Mouse (Mus musculus): ENCODE data around the gene Ramp3.
"Not testable (repeated sequence)": the region's sequence is repeated elsewhere in the genome, so short reads cannot be mapped to it uniquely, and the experiment has no call there.

Ramp3 gene

GRCm38 (mm10) chr11:6658271-6658670 lies at the start of gene Ramp3:
TSS of gene Ramp3 (plus strand) at chr11:6658521.
- DNase-seq (ENCODE audit: low spot score in 2 of 2): peak in 1 of 2 experiments; percentile 44

GRCm38 (mm10) chr11:6615250-6616205 lies 42.8 kb upstream of the Ramp3 start:
- no peak for DNase-seq (ENCODE audit: low spot score in 2 of 2)

DNA sequence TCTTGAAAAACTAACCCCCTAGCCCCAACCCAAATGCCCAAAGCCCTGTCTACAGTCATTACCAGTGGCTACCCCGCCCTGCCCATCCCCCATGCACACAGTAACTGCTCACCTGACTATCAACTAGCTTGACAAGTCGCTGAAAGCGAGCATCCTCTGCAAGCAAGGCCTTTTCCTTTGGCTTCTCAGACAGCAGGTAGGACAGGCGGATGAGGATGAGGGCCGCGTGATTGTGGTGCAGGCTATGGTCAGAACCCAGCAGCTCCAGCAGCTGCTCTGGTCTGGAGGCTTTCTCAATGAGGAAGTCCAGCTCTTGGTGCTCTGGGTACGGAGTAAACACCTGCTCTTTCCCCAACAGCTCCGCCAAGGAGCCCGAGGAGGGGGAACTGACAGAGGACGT lies 34.6 kb upstream of the Ramp3 start:
- DNase-seq (ENCODE audit: low spot score in 2 of 2): no peak

DNA sequence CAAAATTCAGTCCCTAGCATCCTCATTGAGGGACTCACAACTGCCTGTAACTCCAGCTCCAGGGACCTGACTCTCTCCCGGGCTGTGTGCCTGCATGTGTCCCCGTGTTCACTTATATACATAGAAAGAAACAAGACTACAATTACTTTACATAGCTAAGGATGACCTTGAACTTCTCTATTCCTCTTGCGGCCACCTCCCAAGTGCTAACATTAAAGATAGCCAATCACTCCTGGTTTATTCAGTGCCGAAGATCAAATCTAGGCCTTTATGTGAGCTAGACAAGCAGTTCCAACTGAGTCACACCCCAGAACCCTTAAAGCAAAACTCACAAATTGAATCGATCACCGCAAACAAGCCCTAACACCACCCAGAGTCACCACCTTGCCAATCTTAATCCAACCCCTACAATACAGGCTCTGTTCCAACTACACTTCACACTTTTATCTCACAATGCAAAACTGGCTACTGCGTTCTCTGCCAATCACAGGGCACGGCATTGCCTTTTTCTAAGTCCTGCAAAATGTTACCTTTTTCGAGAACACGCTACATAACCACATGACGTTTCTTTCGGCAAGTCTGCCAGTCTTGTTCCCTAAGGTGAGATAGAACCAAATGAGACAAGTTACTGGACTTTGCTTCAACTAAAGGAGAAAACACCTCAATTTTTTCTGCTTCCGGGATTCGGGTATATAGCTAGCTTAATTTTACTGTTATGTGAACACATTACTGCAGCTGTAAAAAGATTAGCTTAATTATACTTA lies 33.5 kb upstream of the Ramp3 start:
- no peak for DNase-seq (ENCODE audit: low spot score in 2 of 2)

DNA sequence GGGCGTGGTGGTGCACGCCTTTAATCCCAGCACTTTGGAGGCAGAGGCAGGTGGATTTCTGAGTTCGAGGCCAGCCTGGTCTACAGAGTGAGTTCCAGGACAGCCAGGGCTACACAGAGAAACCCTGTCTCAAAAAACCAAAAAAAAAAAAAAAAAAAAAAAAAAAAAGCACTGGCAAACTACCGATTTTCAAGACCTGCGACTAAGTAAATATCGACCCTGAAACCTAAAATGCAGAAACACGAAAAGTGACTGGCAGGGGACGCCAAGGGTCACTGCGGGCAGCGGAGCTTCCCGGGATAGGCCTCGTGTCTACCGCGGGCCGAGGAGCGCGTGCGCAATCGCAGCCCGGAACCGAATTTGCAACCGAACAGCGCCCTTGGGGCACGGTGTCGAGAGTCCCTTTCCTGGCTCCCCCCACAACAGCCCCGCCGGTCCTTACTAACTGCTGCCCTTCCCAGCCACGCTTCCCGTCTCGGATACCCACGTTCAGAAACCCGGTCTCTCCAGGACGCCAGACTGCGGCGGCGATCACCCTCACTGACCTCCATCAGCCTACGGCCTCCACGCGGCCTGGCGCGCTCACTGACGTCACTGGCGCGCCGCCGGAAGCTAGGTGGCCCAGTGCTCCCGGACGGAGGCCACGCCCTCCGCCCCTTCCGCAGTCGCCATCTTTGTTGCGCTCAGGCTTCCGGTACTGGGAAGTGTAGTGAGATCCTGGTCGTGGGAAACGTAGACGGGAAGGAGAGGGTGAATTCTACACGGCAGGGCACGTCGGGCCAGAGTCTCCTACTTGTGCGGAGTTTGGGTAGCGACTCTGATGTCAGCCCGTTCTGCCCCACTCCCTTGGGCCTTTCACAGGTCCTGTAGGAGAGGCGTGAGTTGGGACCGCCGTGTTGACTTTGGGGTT lies 32.6 kb upstream of the Ramp3 start, which contains the start of gene Tbrg4:
Tbrg4 (minus strand) TSS at position 590 of the 910 bp plus-strand sequence.
- peak; percentile 78 to 94 for DNase-seq (ENCODE audit: low spot score in 2 of 2)

- peak in 1 of 2 experiments; percentile 12 for DNase-seq (ENCODE audit: low spot score in 2 of 2)
Observed at GRCm38 (mm10) chr11:6626388-6626772, 31.9 kb upstream of the Ramp3 start.

DNA sequence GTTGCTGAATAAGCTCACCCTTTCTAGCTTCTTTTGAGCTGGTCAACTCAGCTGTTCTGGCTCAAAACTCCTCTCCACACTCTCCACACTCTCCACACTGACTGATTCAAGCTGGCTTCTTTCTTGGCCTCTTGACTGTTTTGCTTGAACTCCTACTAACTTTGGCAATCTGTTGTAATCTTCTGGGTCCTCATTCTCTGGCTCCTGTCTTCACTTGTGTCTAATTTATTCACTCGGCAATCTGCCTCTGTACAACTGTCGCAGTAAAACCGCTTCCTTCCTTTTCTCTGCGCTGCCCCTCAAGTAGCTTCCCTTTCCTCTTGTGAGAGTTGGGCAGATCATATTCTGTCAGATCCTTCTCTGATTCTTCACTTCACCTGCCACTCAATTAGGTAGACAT lies 30.6 kb upstream of the Ramp3 start:
- no peak for DNase-seq (ENCODE audit: low spot score in 2 of 2)

DNA sequence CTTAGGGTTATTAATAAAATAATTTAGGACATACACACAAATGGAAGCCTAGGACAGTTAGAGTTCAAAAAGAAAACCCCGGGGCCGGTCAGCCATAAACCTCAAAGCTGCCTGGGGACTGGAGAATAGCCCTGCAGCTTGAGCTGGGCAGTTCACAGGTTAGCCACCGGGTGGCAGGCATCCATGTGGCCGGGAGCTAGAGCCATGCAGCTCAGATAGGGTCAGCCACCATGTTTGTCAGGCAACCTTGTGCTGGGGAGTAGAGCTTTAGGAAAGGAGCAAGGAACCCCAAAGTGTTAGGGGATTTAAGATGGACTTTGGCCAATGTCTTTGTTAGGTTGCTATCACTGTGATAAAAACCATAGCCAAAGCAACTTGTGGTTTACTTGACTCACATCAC lies 29.8 kb upstream of the Ramp3 start:
- DNase-seq (ENCODE audit: low spot score in 2 of 2): peak in 1 of 2 experiments; percentile 47

DNA sequence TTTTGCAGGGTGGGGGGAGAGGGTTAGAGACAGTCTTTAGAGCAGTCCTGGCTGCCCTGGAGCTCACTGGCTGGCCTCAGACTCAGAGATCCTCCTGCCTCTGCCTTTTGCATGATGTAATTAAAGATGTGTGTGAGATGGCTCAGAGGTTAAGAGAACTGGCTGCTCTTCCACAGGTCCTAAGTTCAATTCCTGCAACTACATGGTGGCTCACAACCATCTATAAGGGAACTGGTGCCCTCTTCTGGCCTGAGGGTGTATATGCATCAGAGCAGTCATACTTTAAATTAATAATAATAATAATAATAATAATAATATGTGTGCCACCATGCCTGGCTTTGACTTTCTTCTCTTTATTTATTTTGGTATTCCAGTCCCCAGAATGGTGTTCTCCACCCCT lies 28.7 kb upstream of the Ramp3 start:
- DNase-seq (ENCODE audit: low spot score in 2 of 2): no peak

DNA sequence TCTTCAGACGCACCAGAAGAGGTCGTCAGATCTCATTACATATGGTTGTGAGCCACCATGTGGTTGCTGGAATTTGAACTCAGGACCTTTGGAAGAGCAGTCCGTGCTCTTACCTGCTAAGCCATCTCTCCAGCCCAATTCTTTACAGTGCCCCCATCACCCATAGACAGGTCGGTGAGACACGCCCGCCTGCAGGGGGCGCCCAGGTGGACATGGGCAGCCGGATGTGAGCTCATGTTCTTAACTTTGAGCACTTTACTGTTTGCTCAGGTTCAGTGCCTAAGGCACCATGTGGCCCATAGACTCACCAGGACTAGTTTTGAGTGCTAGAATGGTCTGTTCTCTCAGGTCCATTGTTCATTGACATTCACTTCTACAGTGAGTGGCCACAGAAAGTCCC lies 22.2 kb upstream of the Ramp3 start:
- DNase-seq (ENCODE audit: low spot score in 2 of 2): no peak

DNA sequence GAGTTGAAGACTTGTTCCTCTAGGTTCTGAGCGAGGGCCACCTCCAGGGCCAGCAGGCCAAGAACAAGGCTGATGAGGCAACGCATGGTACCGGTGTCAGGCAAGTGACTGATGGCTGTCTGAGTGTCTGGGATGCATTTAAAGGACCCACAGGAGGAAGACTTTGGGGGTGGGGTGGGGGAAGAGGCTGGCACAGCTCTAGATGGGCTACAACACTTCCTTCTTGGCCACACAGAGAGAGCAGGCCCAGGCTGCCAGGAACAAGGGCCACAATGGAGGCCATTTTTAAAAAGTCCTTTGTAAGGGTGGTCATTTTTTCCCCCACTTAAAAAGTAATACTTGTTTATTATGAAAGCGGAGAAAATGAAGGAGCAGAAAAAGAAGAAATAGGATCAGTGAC lies 19.8 kb upstream of the Ramp3 start, which contains the start of gene Wap:
Wap (minus strand) TSS at position 101 of the 400 bp plus-strand sequence.
- no peak for DNase-seq (ENCODE audit: low spot score in 2 of 2)

GRCm38 (mm10) chr11:6639072-6639471 lies 19.2 kb upstream of the Ramp3 start:
- DNase-seq (ENCODE audit: low spot score in 2 of 2): no peak

DNA sequence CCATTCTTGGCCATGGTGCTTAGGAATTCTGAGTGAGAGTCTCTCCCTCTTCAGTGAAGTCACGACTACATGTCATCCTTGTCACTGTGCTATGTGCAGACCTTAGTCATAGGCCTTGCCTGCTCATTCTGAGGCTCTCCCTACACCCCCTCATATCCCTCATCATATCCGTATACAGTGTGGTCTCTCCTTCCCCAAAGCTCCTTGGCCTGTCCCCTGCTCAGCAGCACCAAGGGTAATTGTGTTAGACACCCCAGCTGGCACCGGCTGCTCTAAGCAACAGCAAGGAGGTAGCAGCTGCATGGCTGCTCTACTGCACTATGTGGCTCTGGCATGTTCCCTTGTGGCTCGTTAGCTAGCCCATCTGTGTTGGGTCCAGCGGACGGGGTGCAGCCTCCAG lies 13.8 kb upstream of the Ramp3 start:
- no peak for DNase-seq (ENCODE audit: low spot score in 2 of 2)

GRCm38 (mm10) chr11:6647831-6648724 lies 10.2 kb upstream of the Ramp3 start:
- DNase-seq (ENCODE audit: low spot score in 2 of 2): no peak

DNA sequence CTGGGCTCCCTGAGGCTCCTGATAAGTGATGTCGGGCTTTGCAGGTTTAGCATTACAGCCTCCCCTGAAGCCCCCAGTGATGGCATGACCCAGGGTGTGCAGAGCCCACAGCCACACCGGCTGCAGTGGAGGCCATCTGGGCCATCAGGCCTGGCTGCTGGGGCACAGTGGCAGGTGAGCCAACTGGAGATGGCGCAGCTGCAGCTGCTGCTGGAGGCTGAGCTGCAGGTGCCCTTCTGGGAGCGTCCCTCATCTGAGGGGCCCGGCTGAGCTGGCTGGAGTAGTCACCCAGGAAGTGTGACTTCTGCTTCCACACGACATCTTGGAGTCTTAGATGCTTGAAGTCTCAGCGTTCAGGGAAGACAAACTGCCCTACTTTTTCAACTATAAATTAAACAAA lies 7.8 kb upstream of the Ramp3 start:
- no peak for DNase-seq (ENCODE audit: low spot score in 2 of 2)

- not testable (repeated sequence) for DNase-seq (ENCODE audit: low spot score in 2 of 2)
Observed at GRCm38 (mm10) chr11:6652978-6653377, 5.3 kb upstream of the Ramp3 start.

GRCm38 (mm10) chr11:6654903-6655302 lies 3.4 kb upstream of the Ramp3 start:
- peak; percentile 75 to 88 for DNase-seq (ENCODE audit: low spot score in 2 of 2)

DNA sequence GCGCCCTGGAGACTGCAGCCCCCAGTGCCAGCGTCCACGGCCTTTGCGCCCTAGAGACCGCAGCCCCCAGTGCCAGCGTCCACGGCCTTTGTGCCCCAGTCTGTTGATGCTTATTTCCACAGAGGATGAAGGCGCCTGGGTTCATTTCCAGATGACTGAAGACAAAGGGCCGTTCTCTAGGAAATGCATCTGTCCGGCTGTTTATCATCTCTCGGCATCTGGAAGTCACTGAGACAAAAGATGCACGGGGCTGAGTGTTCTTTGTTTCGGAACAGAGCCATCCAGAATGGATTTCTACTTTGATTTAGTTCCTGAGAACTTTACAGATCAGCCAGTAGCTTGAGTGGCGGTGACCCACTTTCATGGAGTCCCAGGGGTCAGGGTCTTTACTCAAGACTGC lies 2.9 kb downstream of the Ramp3 start:
- DNase-seq (ENCODE audit: low spot score in 2 of 2): no peak

GRCm38 (mm10) chr11:6666634-6667033 lies 8.3 kb downstream of the Ramp3 start:
- no peak for DNase-seq (ENCODE audit: low spot score in 2 of 2)

- DNase-seq (ENCODE audit: low spot score in 2 of 2): no peak
Observed at GRCm38 (mm10) chr11:6669041-6669440, 10.7 kb downstream of the Ramp3 start.

Measured in cerebellum, postnatal 4 days (tissue).